Mouse (Mus musculus): ENCODE measurements at regions not wholly inside any gene's neighbourhood (a gene's known extent, or its start where the extent isn't known, plus 50 kb on each side); places are given as distances from the start of the nearest gene placed in this dataset.

DNA sequence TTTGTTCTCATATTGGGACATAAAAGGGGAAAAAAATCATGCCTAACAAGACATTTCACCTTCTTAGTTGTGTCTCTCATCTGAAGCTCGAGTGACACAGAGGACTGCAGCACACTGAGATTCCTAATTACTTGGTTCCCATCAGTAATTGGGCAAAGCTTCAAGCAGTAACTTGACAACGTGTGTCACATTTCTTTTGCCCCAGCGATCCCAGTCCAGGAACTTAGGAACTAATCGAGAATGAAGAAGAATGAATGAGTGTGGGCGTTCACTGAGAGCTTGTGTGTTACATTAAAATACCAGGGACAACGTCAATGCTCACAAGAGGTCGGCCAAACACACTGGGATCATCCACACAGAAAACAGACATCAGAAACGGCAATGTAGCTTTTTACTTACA lies 131.9 kb upstream of the Klf7 start:
- TF ChIP-seq CTCF (IDR thresholded peaks at IDR 0.05; ENCODE audit: insufficient read depth, low read depth, low read length) = no peak
- no peak for TF ChIP-seq POLR2A (IDR thresholded peaks at IDR 0.05; ENCODE audit: insufficient read depth, low read depth, low read length)
